Mouse (Mus musculus): ENCODE results near the gene Ctf1. TPM values are rescaled to one million over a fixed set of nuclear protein-coding genes. Genes with fewer than 3 reads are reported as not detected.

Gene Ctf1
- total and polyA plus RNA-seq, 3 experiments: not detected

DNA sequence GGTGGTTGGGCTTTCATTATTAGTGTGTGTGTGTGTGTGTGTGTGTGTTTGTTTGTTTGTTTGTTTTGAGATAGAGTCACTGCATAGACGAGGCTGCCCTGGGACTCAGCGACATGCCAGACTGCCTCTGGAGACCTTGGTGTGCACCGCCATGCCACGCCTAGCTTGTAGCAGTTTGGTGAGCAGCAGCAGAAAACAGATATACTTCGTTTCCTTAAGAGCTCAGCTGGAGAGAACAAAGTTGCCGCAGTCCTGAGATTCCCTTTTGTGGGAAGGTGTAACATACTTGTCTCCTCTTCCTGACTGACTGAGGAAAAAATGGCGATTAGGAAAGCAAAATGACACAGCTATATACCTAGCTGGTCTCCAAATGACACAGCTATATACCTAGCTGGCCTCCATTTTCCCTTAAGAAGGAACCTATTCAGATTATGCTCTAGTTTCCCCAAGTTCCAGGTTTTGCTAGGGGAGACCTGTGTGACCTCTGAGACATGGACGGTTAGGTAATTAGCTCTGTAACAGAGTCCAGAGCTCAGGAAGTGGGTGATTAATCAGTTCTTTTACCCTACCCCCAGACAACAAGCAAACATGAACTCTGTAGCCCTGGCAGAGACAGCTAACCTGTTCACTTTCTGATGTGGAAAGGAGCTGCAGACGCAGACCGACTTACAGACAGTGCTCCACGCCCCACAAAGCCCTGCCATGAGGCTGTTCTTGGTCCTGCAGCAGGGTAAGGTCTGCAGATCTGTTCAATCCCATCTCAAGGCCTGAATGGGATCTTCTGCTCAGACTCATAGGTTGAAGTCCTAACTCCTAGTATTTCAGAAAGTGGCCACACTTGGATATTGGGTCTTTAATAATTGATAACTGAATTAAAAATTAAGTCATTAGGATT is 40.4 kb upstream of the Ctf1 start:
- no peaks in the 10 kb centered on the region for H3K4me1 ChIP-seq (ENCODE audit: control insufficient read depth in 1 of 2, insufficient read depth in 2 of 2)
- dilution Hi-C loops (cut with MboI; ENCODE audit: extremely low pct_ligation_motif_present, extremely low pct_unique_long_range_greater_than_20kb, low sequenced_read_pairs) (no loop called here), in situ Hi-C loops (cut with MboI; ENCODE audit: low pct_ligation_motif_present, low pct_unique_long_range_greater_than_20kb, low sequenced_read_pairs) (loop anchor here (10.0 kb wide), 1 partner anchor 567 kb away; no protein-coding TSS in a partner anchor)
- no peak overlapping the region for H3K27ac ChIP-seq (ENCODE audit: insufficient read depth, low read depth)
- no peaks in the 10 kb centered on the region for H3K79me2 ChIP-seq (replicated peaks; ENCODE audit: control insufficient read depth, extremely low read depth, insufficient read depth, poor library complexity, severe bottlenecking)
- DNase-seq (ENCODE audit: extremely low read depth): no peak
- H3K4me2 ChIP-seq (ENCODE audit: insufficient read depth, low read depth, poor library complexity, severe bottlenecking): no peak overlapping the region
- H3K27me3 ChIP-seq (replicated peaks): no peaks in the 10 kb centered on the region
- H3K4me3 ChIP-seq (replicated peaks in 1 of 3; ENCODE audit: low read depth in 2 of 3, low read length in 2 of 3, poor library complexity in 1 of 3): no peak overlapping the region
- no peak overlapping the region for H3K9ac ChIP-seq (ENCODE audit: insufficient read depth, low read depth)
- H3K9me3 ChIP-seq (replicated peaks; ENCODE audit: low read length): no peaks in the 10 kb centered on the region
- no peak for TF ChIP-seq USF1 (IDR thresholded peaks at IDR 0.05; ENCODE audit: low read depth, low read length)
- no peak for TF ChIP-seq POLR2AphosphoS2 (IDR thresholded peaks at IDR 0.05; ENCODE audit: low read depth, low read length)
- TF ChIP-seq MAX (IDR thresholded peaks at IDR 0.05; ENCODE audit: low read length): no peak
- TF ChIP-seq IRF4 (IDR thresholded peaks at IDR 0.05; ENCODE audit: low read depth, low read length): no peak
- TF ChIP-seq NRF1 (IDR thresholded peaks at IDR 0.05; ENCODE audit: low read depth, low read length): no peak
- TF ChIP-seq ZMIZ1 (IDR thresholded peaks at IDR 0.05; ENCODE audit: low read depth, low read length): no peak
- TF ChIP-seq POLR2A (IDR thresholded peaks at IDR 0.05; ENCODE audit: low read depth, low read length): no peak
- TF ChIP-seq ZKSCAN1 (IDR thresholded peaks at IDR 0.05; ENCODE audit: borderline replicate concordance, low read depth, low read length): no peak
- TF ChIP-seq MYC (IDR thresholded peaks at IDR 0.05; ENCODE audit: low read depth, low read length): no peak
- no peak for TF ChIP-seq RAD21 (IDR thresholded peaks at IDR 0.05; ENCODE audit: low read depth, low read length)
- no peak for TF ChIP-seq SIN3A (IDR thresholded peaks at IDR 0.05; ENCODE audit: low read length)
- TF ChIP-seq MEF2A (IDR thresholded peaks at IDR 0.05; ENCODE audit: borderline replicate concordance, low read depth, low read length): no peak
- no peak for TF ChIP-seq NELFE (IDR thresholded peaks at IDR 0.05; ENCODE audit: low read depth, low read length)
- no peak for TF ChIP-seq CHD2 (IDR thresholded peaks at IDR 0.05; ENCODE audit: low read length)
- no peak for TF ChIP-seq ZC3H11A (IDR thresholded peaks at IDR 0.05; ENCODE audit: low read depth, low read length)
- TF ChIP-seq MXI1 (IDR thresholded peaks at IDR 0.05; ENCODE audit: low read depth, low read length): no peak
- TF ChIP-seq GABPA (IDR thresholded peaks at IDR 0.05; ENCODE audit: insufficient replicate concordance, low read depth, low read length): no peak
- TF ChIP-seq MAFK (IDR thresholded peaks at IDR 0.05; ENCODE audit: insufficient replicate concordance, low read length): no peak
- TF ChIP-seq EP300 (IDR thresholded peaks at IDR 0.05; ENCODE audit: low read length): no peak
- TF ChIP-seq CTCF (conservative IDR thresholded peaks at IDR 0.05 in 1 of 2, IDR thresholded peaks at IDR 0.05 in 1 of 2; ENCODE audit: low read depth in 2 of 2, low read length in 2 of 2): no peak
- H3K36me3 ChIP-seq (replicated peaks in 1 of 2; ENCODE audit: control insufficient read depth in 1 of 2, insufficient read depth in 1 of 2, low read length in 1 of 2): peaks cover 0 to 7% of the 10 kb centered on the region in 2 experiments

DNA sequence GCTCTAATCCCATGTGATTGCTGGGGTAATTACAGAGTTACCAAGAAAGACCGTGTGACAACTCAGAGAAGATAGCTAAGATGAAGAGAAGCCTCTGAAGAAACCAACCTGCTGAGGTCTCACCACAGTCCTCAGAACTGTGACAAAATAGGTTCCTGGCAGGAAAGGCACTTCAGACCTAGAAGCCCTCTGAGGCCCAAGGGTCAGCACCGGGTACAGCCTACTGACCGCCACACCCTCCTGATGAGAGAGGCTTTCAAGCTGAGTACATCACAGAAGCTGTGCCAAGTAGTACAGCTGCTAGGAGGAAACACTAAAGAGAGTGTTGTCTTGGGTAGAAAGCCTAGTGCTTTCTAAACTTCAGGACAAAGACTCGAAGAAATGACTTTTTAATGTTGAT is 39.8 kb upstream of the Ctf1 start:
- Histone ChIP-seq H3K27me3 (replicated peaks) (no peaks in the 10 kb centered on the region), H3K36me3 (replicated peaks in 1 of 2; ENCODE audit: control insufficient read depth in 1 of 2, insufficient read depth in 1 of 2, low read length in 1 of 2) (peaks cover 0 to 8% of the 10 kb centered on the region in 2 experiments), H3K4me3 (replicated peaks in 1 of 3; ENCODE audit: low read depth in 2 of 3, low read length in 2 of 3, poor library complexity in 1 of 3) (no peak overlapping the region), H3K9me3 (replicated peaks; ENCODE audit: low read length) (no peaks in the 10 kb centered on the region), H3K4me1 (ENCODE audit: control insufficient read depth in 1 of 2, insufficient read depth in 2 of 2) (no peaks in the 10 kb centered on the region), H3K79me2 (replicated peaks; ENCODE audit: control insufficient read depth, extremely low read depth, insufficient read depth, poor library complexity, severe bottlenecking) (no peaks in the 10 kb centered on the region), H3K9ac (ENCODE audit: insufficient read depth, low read depth) (no peak overlapping the region), H3K4me2 (ENCODE audit: insufficient read depth, low read depth, poor library complexity, severe bottlenecking) (no peak overlapping the region), H3K27ac (ENCODE audit: insufficient read depth, low read depth) (no peak overlapping the region)
- dilution Hi-C loops (cut with MboI; ENCODE audit: extremely low pct_ligation_motif_present, extremely low pct_unique_long_range_greater_than_20kb, low sequenced_read_pairs): no loop called here
- no peak for DNase-seq (ENCODE audit: extremely low read depth)
- no peak for TF ChIP-seq GABPA (IDR thresholded peaks at IDR 0.05; ENCODE audit: insufficient replicate concordance, low read depth, low read length)
- in situ Hi-C loops (cut with MboI; ENCODE audit: low pct_ligation_motif_present, low pct_unique_long_range_greater_than_20kb, low sequenced_read_pairs): loop anchor here (10.0 kb wide), 1 partner anchor 568 kb away; no protein-coding TSS in a partner anchor

All from CH12.LX (cell line).